Mouse (Mus musculus) gastrocnemius, postnatal 4 days (tissue): ENCODE data around the gene Vegfb. TPM values are rescaled to one million over a fixed set of nuclear protein-coding genes. Genes with fewer than 3 reads are reported as not detected.
A peak's percentile ranks its signal among the peaks of the same experiment; 100 is the strongest.
"Not testable (repeated sequence)": the region's sequence is repeated elsewhere in the genome, so short reads cannot be mapped to it uniquely, and the experiment has no call there.

ENCODE experiments used
- DNase-seq, 2 experiments: peaks; one replicate each; pipeline ENCODE4 v3.0.0; 2021 to 2022; ENCODE audit warnings: low spot score in 2 of 2, mixed read lengths in 2 of 2
- total RNA-seq, 2 experiments: library from RNA; stranded (reverse); gene quantifications; 2 replicates each; pipeline ENCODE4 v1.2.3; 2021

Gene Vegfb
- total RNA-seq, 2 experiments from 2014 or later = 68.0 to 73.0 TPM

GRCm38 (mm10) chr19:6993011-6993770, 5.7 kb upstream of the Vegfb start:
- DNase-seq = no peak

GRCm38 (mm10) chr19:6992011-6992858, 4.8 kb upstream of the Vegfb start, which contains the start of gene Dnajc4:
Dnajc4 (minus strand) TSS chr19:6992572.
- peak; percentile 91 to 96 for DNase-seq

GRCm38 (mm10) chr19:6991166-6991565, 3.7 kb upstream of the Vegfb start:
- not testable (repeated sequence) for DNase-seq

- DNase-seq = no peak
Observed at GRCm38 (mm10) chr19:6990712-6991111, 3.3 kb upstream of the Vegfb start.

GRCm38 (mm10) chr19:6989251-6989650, 1.8 kb upstream of the Vegfb start:
- no peak for DNase-seq

- DNase-seq = no peak
Observed at GRCm38 (mm10) chr19:6987904-6988285, 444 bp upstream of the Vegfb start.

GRCm38 (mm10) chr19:6985951-6986708, 1.3 kb downstream of the Vegfb start:
- DNase-seq = no peak

GRCm38 (mm10) chr19:6985300-6985699, 2.2 kb downstream of the Vegfb start:
- no peak for DNase-seq

- DNase-seq = no peak
Observed at GRCm38 (mm10) chr19:6983621-6984020, 3.8 kb downstream of the Vegfb start.

GRCm38 (mm10) chr19:6981465-6981864, 6.0 kb downstream of the Vegfb start:
- no peak for DNase-seq

- DNase-seq = peak; percentile 96 to 99
Observed at GRCm38 (mm10) chr19:6980381-6981093, 6.9 kb downstream of the Vegfb start, which contains the start of gene Fkbp2. Fkbp2 (minus strand) TSS chr19:6980501.

GRCm38 (mm10) chr19:6979486-6980380, 7.7 kb downstream of the Vegfb start:
- DNase-seq = peak; percentile 100

- DNase-seq = no peak
Observed at GRCm38 (mm10) chr19:6979001-6979479, 8.4 kb downstream of the Vegfb start.

- no peak for DNase-seq
Observed at GRCm38 (mm10) chr19:6978639-6978974, 8.8 kb downstream of the Vegfb start.

- no peak for DNase-seq
Observed at GRCm38 (mm10) chr19:6977759-6978638, 9.5 kb downstream of the Vegfb start.

GRCm38 (mm10) chr19:6975537-6976521, 11.6 kb downstream of the Vegfb start, which contains the start of gene Plcb3:
Plcb3 (minus strand) TSS chr19:6976470.
- DNase-seq = peak in 1 of 2 experiments; percentile 80
